Mouse (Mus musculus): ENCODE results near the gene Slc10a3. TPM values are rescaled to one million over a fixed set of nuclear protein-coding genes. Genes with fewer than 3 reads are reported as not detected.
A peak's percentile ranks its signal among the peaks of the same experiment; 100 is the strongest.

The Slc10a3 gene
- total and polyA plus RNA-seq, 2 experiments from 2014 or later, result 4.6 to 6.6 TPM

- Histone ChIP-seq H3K36me3 (ENCODE audit: insufficient read depth) (0 out of 2 replicates have a peak, but pooled peaks cover 6% of the 10 kb centered on the region), H3K9ac (peak overlapping the region; percentile 65; the same call in 1 of the 2 replicates), H3K4me3 (ENCODE audit: low read depth, low read length) (peak overlapping the region; percentile 48), H3K4me1 (ENCODE audit: insufficient read depth) (peaks cover 8% of the 10 kb centered on the region; the same call in 1 of the 2 replicates), H3K27ac (ENCODE audit: low read depth, low read length) (peak overlapping the region; percentile 85), H3K4me2 (ENCODE audit: low read depth) (peak overlapping the region; percentile 55), H3K9me3 (ENCODE audit: low read length) (no peaks in the 10 kb centered on the region), H3K27me3 (ENCODE audit: insufficient read depth, low read length) (no peaks in the 10 kb centered on the region)
- DNase-seq (no peak), ATAC-seq (no peak)
- TF ChIP-seq CTCF (IDR thresholded peaks at IDR 0.05; ENCODE audit: low read depth), result no peak
- 15% methylated on average over 2 of the region's 2 CpGs for WGBS
Observed at GRCm38 (mm10) chrX:74330166-74330930, 42.8 kb downstream of the Slc10a3 start.

DNA sequence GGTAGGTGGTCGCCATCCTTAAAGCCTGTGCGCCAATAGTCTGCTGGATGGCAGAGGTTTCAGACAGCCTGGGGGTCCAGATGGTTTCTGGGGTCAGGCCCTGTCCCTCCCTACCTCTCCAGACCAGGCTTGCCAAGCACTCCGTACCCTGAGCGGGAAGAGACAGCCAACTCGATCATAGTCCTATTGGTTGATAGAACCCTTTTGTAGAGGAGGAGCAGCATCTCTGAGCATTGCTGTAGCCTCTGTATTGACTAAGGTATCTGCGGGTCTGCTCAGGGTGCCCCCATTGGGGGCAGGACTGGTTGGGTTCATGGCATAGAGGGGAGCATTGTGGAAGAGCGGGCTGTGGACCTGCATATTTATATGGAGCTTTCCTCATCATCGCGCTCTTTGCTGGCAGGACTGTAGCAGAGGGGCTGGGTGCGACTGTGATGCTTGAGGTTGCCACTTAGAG lies 43.9 kb downstream of the Slc10a3 start:
- Histone ChIP-seq H3K9me3 (ENCODE audit: low read length) (no peaks in the 10 kb centered on the region), H3K27ac (ENCODE audit: low read depth, low read length) (peak overlapping the region; percentile 85), H3K27me3 (ENCODE audit: insufficient read depth, low read length) (no peaks in the 10 kb centered on the region), H3K36me3 (ENCODE audit: insufficient read depth) (no peaks in the 10 kb centered on the region), H3K4me2 (ENCODE audit: low read depth) (peak overlapping the region; percentile 55), H3K9ac (peak overlapping the region; percentile 65), H3K4me1 (ENCODE audit: insufficient read depth) (peaks cover 8% of the 10 kb centered on the region; the same call in 1 of the 2 replicates), H3K4me3 (ENCODE audit: low read depth, low read length) (peak overlapping the region; percentile 48)
- WGBS, result 35% methylated on average over 10 of the region's 10 CpGs
- TF ChIP-seq CTCF (IDR thresholded peaks at IDR 0.05; ENCODE audit: low read depth), result no peak
- DNase-seq (peak; percentile 44), ATAC-seq (peak; percentile 63)

GRCm38 (mm10) chrX:74328725-74329161 lies 44.4 kb downstream of the Slc10a3 start, which contains the start of gene Plxna3:
Plxna3 (plus strand) TSS chrX:74329066.
- Histone ChIP-seq H3K9me3 (ENCODE audit: low read length) (no peaks in the 10 kb centered on the region), H3K4me2 (ENCODE audit: low read depth) (peak within 1 kb of the TSS; percentile 55), H3K36me3 (ENCODE audit: insufficient read depth) (no peaks in the 10 kb centered on the region), H3K4me1 (ENCODE audit: insufficient read depth) (peaks cover 8% of the 10 kb centered on the region; the same call in 1 of the 2 replicates), H3K27me3 (ENCODE audit: insufficient read depth, low read length) (no peaks in the 10 kb centered on the region), H3K27ac (ENCODE audit: low read depth, low read length) (peak within 1 kb of the TSS; percentile 85), H3K4me3 (ENCODE audit: low read depth, low read length) (peak within 1 kb of the TSS; percentile 48), H3K9ac (peak within 1 kb of the TSS; percentile 65)
- peak; percentile 86 for DNase-seq
- peak; percentile 94 for ATAC-seq
- whole genome bisulfite sequencing, result 29% methylated on average over 30 of the region's 30 CpGs
- TF ChIP-seq CTCF (IDR thresholded peaks at IDR 0.05; ENCODE audit: low read depth), result no peak

Other genes with a start within 250 kb of the Slc10a3 start
- not detected in 2 replicates for gene Opn1mw, start 245.9 kb downstream of the Slc10a3 start, total RNA-seq (2014; rRNA removed)
- not detected in 2 replicates for gene Opn1mw, start 245.9 kb downstream of the Slc10a3 start, polyA plus RNA-seq (2015; fragmentation: Nextera tagmentation; extraction: Ambion mirVana)
- 56.7 and 80.9 TPM in 2 replicates for gene Mecp2, start 238.0 kb downstream of the Slc10a3 start, total RNA-seq (2014; rRNA removed)
- gene Mecp2, start 238.0 kb downstream of the Slc10a3 start, polyA plus RNA-seq (2015; fragmentation: Nextera tagmentation; extraction: Ambion mirVana), result 11.4 and 12.4 TPM in 2 replicates
- not detected in 2 replicates for gene Tex28, start 205.5 kb downstream of the Slc10a3 start, total RNA-seq (2014; rRNA removed)
- not detected in 2 replicates for gene Tex28, start 205.5 kb downstream of the Slc10a3 start, polyA plus RNA-seq (2015; fragmentation: Nextera tagmentation; extraction: Ambion mirVana)
- gene Tktl1, start 196.1 kb downstream of the Slc10a3 start, total RNA-seq (2014; rRNA removed), result not detected in 2 replicates
- gene Tktl1, start 196.1 kb downstream of the Slc10a3 start, polyA plus RNA-seq (2015; fragmentation: Nextera tagmentation; extraction: Ambion mirVana), result 0.06 TPM in 1 of 2 replicates, not detected in the other
- 327 and 336 TPM in 2 replicates for gene Flna, start 123.5 kb downstream of the Slc10a3 start, total RNA-seq (2014; rRNA removed)
- gene Flna, start 123.5 kb downstream of the Slc10a3 start, polyA plus RNA-seq (2015; fragmentation: Nextera tagmentation; extraction: Ambion mirVana), result 35.5 and 45.1 TPM in 2 replicates
- gene Emd, start 118.7 kb downstream of the Slc10a3 start, total RNA-seq (2014; rRNA removed), result 51.6 and 73.2 TPM in 2 replicates
- gene Emd, start 118.7 kb downstream of the Slc10a3 start, polyA plus RNA-seq (2015; fragmentation: Nextera tagmentation; extraction: Ambion mirVana), result 16.9 and 21.0 TPM in 2 replicates
- 2,018 and 2,171 TPM in 2 replicates for gene Rpl10, start 102.5 kb downstream of the Slc10a3 start, total RNA-seq (2014; rRNA removed)
- gene Rpl10, start 102.5 kb downstream of the Slc10a3 start, polyA plus RNA-seq (2015; fragmentation: Nextera tagmentation; extraction: Ambion mirVana), result 467 and 512 TPM in 2 replicates
- 54.5 and 80.6 TPM in 2 replicates for gene Taz, start 91.4 kb downstream of the Slc10a3 start, total RNA-seq (2014; rRNA removed)
- 45.7 and 58.1 TPM in 2 replicates for gene Taz, start 91.4 kb downstream of the Slc10a3 start, polyA plus RNA-seq (2015; fragmentation: Nextera tagmentation; extraction: Ambion mirVana)
- gene Dnase1l1, start 91.0 kb downstream of the Slc10a3 start, total RNA-seq (2014; rRNA removed), result 1.3 and 2.2 TPM in 2 replicates
- 3.1 and 3.4 TPM in 2 replicates for gene Dnase1l1, start 91.0 kb downstream of the Slc10a3 start, polyA plus RNA-seq (2015; fragmentation: Nextera tagmentation; extraction: Ambion mirVana)
- 215 and 250 TPM in 2 replicates for gene Atp6ap1, start 76.3 kb downstream of the Slc10a3 start, total RNA-seq (2014; rRNA removed)
- gene Atp6ap1, start 76.3 kb downstream of the Slc10a3 start, polyA plus RNA-seq (2015; fragmentation: Nextera tagmentation; extraction: Ambion mirVana), result 260 and 318 TPM in 2 replicates
- gene Gdi1, start 68.4 kb downstream of the Slc10a3 start, total RNA-seq (2014; rRNA removed), result 457 and 498 TPM in 2 replicates
- 761 and 979 TPM in 2 replicates for gene Gdi1, start 68.4 kb downstream of the Slc10a3 start, polyA plus RNA-seq (2015; fragmentation: Nextera tagmentation; extraction: Ambion mirVana)
- gene Fam50a, start 60.3 kb downstream of the Slc10a3 start, total RNA-seq (2014; rRNA removed), result 16.2 and 16.8 TPM in 2 replicates
- gene Fam50a, start 60.3 kb downstream of the Slc10a3 start, polyA plus RNA-seq (2015; fragmentation: Nextera tagmentation; extraction: Ambion mirVana), result 49.6 and 64.3 TPM in 2 replicates
- gene Plxna3, start 44.3 kb downstream of the Slc10a3 start, total RNA-seq (2014; rRNA removed), result 109 and 143 TPM in 2 replicates
- gene Plxna3, start 44.3 kb downstream of the Slc10a3 start, polyA plus RNA-seq (2015; fragmentation: Nextera tagmentation; extraction: Ambion mirVana), result 17.7 and 22.9 TPM in 2 replicates
- 62.5 and 67.3 TPM in 2 replicates for gene Lage3, start 19.7 kb downstream of the Slc10a3 start, total RNA-seq (2014; rRNA removed)
- gene Lage3, start 19.7 kb downstream of the Slc10a3 start, polyA plus RNA-seq (2015; fragmentation: Nextera tagmentation; extraction: Ambion mirVana), result 68.7 and 80.4 TPM in 2 replicates
- 39.5 and 47.0 TPM in 2 replicates for gene Ubl4a, start 131 bp downstream of the Slc10a3 start, total RNA-seq (2014; rRNA removed)
- 73.9 and 77.4 TPM in 2 replicates for gene Ubl4a, start 131 bp downstream of the Slc10a3 start, polyA plus RNA-seq (2015; fragmentation: Nextera tagmentation; extraction: Ambion mirVana)
- 24.5 and 33.6 TPM in 2 replicates for gene Fam3a, start 19.9 kb upstream of the Slc10a3 start, total RNA-seq (2014; rRNA removed)
- 28.9 and 31.6 TPM in 2 replicates for gene Fam3a, start 19.9 kb upstream of the Slc10a3 start, polyA plus RNA-seq (2015; fragmentation: Nextera tagmentation; extraction: Ambion mirVana)
- gene Ikbkg, start 19.9 kb upstream of the Slc10a3 start, total RNA-seq (2014; rRNA removed), result 30.6 and 41.4 TPM in 2 replicates
- 11.0 and 13.7 TPM in 2 replicates for gene Ikbkg, start 19.9 kb upstream of the Slc10a3 start, polyA plus RNA-seq (2015; fragmentation: Nextera tagmentation; extraction: Ambion mirVana)
- 47.6 and 50.5 TPM in 2 replicates for gene G6pdx, start 55.8 kb upstream of the Slc10a3 start, total RNA-seq (2014; rRNA removed)
- gene G6pdx, start 55.8 kb upstream of the Slc10a3 start, polyA plus RNA-seq (2015; fragmentation: Nextera tagmentation; extraction: Ambion mirVana), result 45.1 and 48.8 TPM in 2 replicates
- gene Gm6880, start 108.0 kb upstream of the Slc10a3 start, total RNA-seq (2014; rRNA removed), result 0.38 TPM in 1 of 2 replicates, not detected in the other
- gene Gm6880, start 108.0 kb upstream of the Slc10a3 start, polyA plus RNA-seq (2015; fragmentation: Nextera tagmentation; extraction: Ambion mirVana), result not detected in 2 replicates
- gene Olfr1326-ps1, start 201.5 kb upstream of the Slc10a3 start, total RNA-seq (2014; rRNA removed), result not detected in 2 replicates
- gene Olfr1326-ps1, start 201.5 kb upstream of the Slc10a3 start, polyA plus RNA-seq (2015; fragmentation: Nextera tagmentation; extraction: Ambion mirVana), result not detected in 2 replicates
- gene Olfr1325, start 219.3 kb upstream of the Slc10a3 start, total RNA-seq (2014; rRNA removed), result not detected in 2 replicates
- gene Olfr1325, start 219.3 kb upstream of the Slc10a3 start, polyA plus RNA-seq (2015; fragmentation: Nextera tagmentation; extraction: Ambion mirVana), result not detected in 2 replicates